Mouse (Mus musculus) lung, postnatal 14 days (tissue): ENCODE measurements around the gene Map2k6.

Experiments
- DNase-seq: peaks from one replicate; pipeline ENCODE4 v3.0.0; 2021

The Map2k6 gene

GRCm38 (mm10) chr11:110566307-110566706 is 167.4 kb downstream of the Map2k6 start:
- DNase-seq: no peak

GRCm38 (mm10) chr11:110572548-110572947 is 173.6 kb downstream of the Map2k6 start:
- peak; percentile 45 for DNase-seq
